Mouse (Mus musculus) thymus, adult 2 months (tissue): ENCODE data around the gene Ticrr.

Source experiments
- CTCF ChIP-seq: fragments of 200-500 bp; IDR thresholded peaks from 2 replicates; pipeline ENCODE4 v1.5.1; 2012; ENCODE audit warnings: mild to moderate bottlenecking, control low read depth, low read length, moderate library complexity, borderline replicate concordance; ENCODE audit not compliant: control insufficient read depth, poor library complexity, insufficient read depth; ENCODE audit errors: extremely low read depth
- POLR2A ChIP-seq: fragments of 200-500 bp; IDR thresholded peaks from 2 replicates; pipeline ENCODE4 v1.6.1; 2012; ENCODE audit warnings: mild to moderate bottlenecking, low read length, control low read depth, moderate library complexity; ENCODE audit not compliant: control insufficient read depth, poor library complexity, insufficient read depth; ENCODE audit errors: extremely low read depth

DNA sequence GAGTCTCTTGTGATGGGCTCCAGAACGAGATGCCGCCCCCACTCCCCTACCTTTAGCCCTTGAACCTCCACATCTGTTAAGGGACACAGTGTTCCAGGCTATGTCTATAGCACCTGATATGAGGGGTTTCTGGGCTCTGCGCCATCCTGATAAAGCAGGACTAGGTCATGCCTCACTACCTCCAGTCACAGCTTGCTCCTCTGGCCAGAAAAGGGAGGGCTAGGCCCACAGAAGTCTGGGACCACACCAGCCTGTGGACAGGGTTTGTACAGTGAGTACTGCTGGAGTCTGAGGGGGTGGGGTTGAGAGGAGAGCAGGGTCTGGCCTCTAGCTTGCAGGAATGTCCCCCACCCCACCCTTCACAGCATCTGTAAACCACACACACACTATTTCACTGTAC, 12.8 kb upstream of the Ticrr start:
- TF ChIP-seq CTCF = no peak
- TF ChIP-seq POLR2A = no peak
